Mouse (Mus musculus) macrophage (primary cell): ENCODE data around the gene Sympk. TPM values are rescaled to one million over a fixed set of nuclear protein-coding genes. Genes with fewer than 3 reads are reported as not detected.
"Not testable (repeated sequence)": the region's sequence is repeated elsewhere in the genome, so short reads cannot be mapped to it uniquely, and the experiment has no call there.

Experiments
- H3K27ac ChIP-seq: fragments of 350-480 bp; formaldehyde crosslinking; 2 replicates; pipeline ENCODE4 v1.9.0; 2021
- H3K36me3 ChIP-seq: fragments of 350-480 bp; formaldehyde crosslinking; 2 replicates; pipeline ENCODE4 v1.9.0; 2021; ENCODE audit errors: inconsistent target
- H3K4me3 ChIP-seq: fragments of 350-480 bp; formaldehyde crosslinking; 2 replicates; pipeline ENCODE4 v1.9.0; 2021; ENCODE audit errors: inconsistent target
- H3K79me2 ChIP-seq: fragments of 350-480 bp; formaldehyde crosslinking; 2 replicates; pipeline ENCODE4 v1.9.0; 2021; ENCODE audit errors: inconsistent target
- WGBS: methylation state at CpG from one replicate; pipeline ENCODE4 v1.1.7; 2026; ENCODE audit warnings: inconsistent platforms; ENCODE audit not compliant: missing documents; 5-methylcytosine and 5-hydroxymethylcytosine counted together
- polyA plus RNA-seq: library from polyadenylated mRNA; stranded (reverse); fragments of 250-400 nt; gene quantifications from 3 replicates; pipeline ENCODE4 v1.2.4, GENCODE M21; 2018; ENCODE audit warnings: inconsistent platforms

Sympk gene
- polyA plus RNA-seq, 1 experiment from 2014 or later = 34.2 TPM

DNA sequence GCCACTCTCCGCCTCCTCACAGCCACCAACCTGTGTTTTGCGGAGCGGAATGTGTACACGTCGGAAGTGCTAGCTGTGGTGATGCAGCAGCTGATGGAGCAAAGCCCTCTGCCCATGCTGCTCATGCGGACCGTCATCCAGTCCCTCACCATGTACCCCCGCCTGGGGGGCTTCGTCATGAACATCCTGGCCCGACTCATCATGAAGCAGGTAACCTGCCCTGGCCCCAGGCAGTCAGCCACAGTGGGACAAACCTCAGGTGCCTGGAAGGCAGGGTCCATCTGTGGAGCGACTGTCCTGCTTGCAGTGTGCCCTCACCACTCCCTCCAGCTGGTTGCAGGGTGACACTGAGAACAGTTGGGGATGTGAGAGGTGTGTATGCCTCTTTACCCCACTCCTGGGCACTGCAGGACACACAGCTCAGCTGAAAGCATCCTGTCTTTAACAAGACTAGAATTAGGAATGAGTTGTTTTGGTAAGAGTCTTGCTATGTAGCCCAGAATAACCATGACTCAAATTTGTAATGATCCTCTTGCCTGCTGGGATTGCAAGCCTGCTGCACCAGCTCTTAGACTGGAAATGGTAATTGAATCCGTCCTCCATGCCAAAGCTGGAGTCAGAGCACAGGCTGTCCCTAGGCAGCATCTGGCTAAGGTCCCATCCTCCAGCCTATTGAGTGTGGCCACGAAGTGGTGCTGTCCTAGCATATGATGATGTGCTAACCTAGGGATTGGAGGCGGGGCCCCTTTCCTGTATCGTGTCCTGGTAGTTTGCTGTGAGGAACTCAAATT lies 28.4 kb downstream of the Sympk start:
- no peaks in the 10 kb centered on the region for H3K79me2 ChIP-seq
- WGBS = 93% methylated on average over 15 of the region's 15 CpGs
- no peak overlapping the region for H3K4me3 ChIP-seq
- H3K27ac ChIP-seq = no peak overlapping the region
- H3K36me3 ChIP-seq = peaks cover 48% of the 10 kb centered on the region

DNA sequence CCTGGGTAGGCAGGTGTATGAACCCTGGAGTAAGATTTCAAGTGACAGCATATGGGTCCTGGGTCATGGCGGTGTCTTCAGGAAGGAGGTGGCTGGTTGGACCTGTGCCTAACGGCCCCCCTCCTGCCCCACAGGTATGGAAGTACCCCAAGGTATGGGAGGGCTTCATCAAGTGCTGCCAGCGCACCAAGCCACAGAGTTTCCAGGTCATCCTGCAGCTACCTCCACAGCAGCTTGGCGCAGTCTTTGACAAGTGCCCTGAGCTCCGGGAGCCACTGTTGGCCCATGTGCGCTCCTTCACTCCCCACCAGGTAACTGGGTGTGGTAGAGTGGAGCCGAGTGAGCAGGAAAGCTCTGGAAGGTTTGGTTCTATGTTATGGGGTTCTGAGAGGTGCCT lies 29.0 kb downstream of the Sympk start:
- peaks cover 42% of the 10 kb centered on the region for H3K36me3 ChIP-seq
- no peaks in the 10 kb centered on the region for H3K79me2 ChIP-seq
- no peak overlapping the region for H3K27ac ChIP-seq
- 97% methylated on average over 7 of the region's 7 CpGs for WGBS
- H3K4me3 ChIP-seq = no peak overlapping the region

DNA sequence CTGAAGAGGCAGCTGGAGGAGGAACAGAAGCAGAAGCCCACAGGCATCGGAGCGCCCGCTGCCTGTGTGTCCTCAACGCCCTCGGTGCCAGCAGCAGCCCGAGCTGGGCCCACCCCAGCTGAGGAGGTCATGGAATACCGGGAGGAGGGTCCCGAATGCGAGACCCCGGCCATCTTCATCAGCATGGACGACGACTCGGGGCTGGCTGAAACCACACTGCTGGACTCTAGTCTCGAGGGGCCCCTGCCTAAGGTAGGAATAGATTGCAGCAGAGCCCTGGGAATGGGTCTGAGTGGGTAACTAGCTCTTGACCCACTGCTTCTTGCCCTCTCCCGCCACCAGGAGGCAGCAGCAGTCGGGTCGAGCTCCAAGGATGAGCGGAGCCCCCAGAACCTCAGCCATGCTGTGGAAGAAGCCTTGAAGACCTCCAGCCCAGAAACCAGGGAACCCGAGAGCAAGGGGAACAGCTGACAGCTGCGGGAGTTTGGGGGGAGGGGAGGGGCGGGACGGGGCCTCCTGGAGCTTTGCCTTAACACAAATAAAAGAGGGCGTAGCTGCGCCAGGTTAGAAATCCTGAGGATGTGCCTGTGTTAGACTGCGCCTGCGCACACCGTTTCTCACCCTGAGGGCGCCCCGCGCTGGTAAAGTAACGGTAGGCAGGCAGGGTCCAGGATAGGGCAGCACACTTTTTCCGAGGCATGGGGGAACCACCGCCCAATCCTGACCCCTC lies 30.0 kb downstream of the Sympk start, which contains the start of gene Rsph6a:
Gene Rsph6a, plus strand, starts transcription at position 644 of the 730 bp plus-strand sequence.
- no peak within 1 kb of the TSS for H3K27ac ChIP-seq
- 84% methylated on average over 33 of the region's 33 CpGs for whole genome bisulfite sequencing
- peaks cover 33% of the 10 kb centered on the region for H3K36me3 ChIP-seq
- H3K79me2 ChIP-seq = no peaks in the 10 kb centered on the region
- no peak within 1 kb of the TSS for H3K4me3 ChIP-seq

DNA sequence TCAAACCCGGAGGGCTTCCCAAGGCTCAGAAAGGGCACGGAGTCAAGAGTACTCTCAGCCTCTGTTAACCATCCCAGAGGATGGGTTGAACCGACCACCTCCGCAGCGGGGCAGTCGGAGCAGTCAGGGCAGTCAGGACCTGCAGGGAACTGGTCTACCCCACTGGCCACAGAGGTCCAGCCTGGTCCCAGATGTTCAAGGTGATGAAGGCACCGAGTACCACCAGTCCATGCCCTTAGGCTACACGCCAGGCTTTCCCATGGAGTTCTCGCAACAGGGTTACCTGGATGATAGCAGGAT lies 30.6 kb downstream of the Sympk start:
- Histone ChIP-seq H3K79me2 (no peaks in the 10 kb centered on the region), H3K27ac (no peak overlapping the region), H3K36me3 (peaks cover 27% of the 10 kb centered on the region), H3K4me3 (no peak overlapping the region)
- WGBS = 90% methylated on average over 9 of the region's 9 CpGs

DNA sequence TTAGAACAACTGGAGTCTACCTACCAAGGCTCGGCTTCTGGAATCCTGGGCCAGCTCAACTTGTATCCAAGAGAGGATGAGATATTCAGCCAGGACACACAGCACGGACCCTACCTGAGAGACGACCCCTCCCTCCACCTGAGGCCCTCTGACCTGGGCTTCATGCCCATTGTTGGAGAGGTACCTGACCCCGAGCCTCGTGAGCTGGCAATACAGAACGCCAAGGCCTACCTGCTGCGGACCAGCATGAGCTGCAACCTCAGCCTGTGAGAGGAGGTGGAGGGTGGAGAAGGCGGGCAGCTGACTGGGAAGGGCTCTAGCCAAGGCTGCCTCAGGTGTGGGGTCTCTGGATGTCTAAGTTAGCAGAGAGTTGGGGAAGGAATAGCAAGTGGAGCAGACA lies 30.9 kb downstream of the Sympk start:
- 95% methylated on average over 8 of the region's 8 CpGs for WGBS
- Histone ChIP-seq H3K27ac (no peak overlapping the region), H3K79me2 (no peaks in the 10 kb centered on the region), H3K4me3 (no peak overlapping the region), H3K36me3 (peaks cover 24% of the 10 kb centered on the region)

DNA sequence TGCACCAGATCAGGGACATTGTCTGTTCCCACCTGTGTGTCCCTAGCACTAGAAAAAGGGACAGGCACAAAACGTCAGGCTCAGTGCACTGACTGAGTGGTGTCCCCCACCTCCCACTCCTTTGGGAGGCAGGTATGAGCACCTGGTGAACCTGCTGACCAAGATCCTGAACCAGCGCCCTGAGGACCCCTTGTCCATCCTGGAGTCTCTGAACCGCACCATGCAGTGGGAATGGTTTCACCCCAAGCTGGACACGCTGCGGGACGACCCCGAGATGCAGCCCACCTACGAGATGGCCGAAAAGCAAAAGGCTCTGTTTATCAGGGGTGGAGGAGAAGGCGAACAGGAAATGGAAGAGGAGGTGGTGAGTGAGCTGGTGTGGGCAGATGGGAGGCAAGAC lies 33.2 kb downstream of the Sympk start:
- H3K36me3 ChIP-seq = peaks cover 1% of the 10 kb centered on the region; the same call in 1 of the 2 replicates
- 75% methylated on average over 10 of the region's 10 CpGs for WGBS
- no peak overlapping the region for H3K27ac ChIP-seq

DNA sequence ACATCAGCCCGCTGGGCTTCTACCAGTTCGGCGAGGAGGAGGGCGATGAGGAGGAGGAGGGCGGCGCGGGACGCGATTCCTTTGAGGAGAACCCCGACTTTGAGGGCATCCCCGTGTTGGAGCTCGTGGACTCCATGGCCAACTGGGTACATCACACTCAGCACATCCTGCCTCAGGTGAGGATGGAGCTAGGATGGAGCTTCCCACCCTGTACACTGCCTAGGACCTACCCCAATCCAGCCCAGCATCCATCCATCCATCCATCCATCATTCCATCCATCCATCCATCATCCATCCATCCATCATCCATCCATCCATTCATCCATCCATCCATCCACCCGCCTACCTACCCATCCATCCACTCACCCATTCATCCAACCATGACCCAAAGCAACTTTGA lies 41.7 kb downstream of the Sympk start:
- WGBS = 58% methylated on average over 13 of the region's 13 CpGs

More for the DNA sequence above, 33.2 kb downstream of the Sympk start:
- Histone ChIP-seq H3K79me2 (no peaks in the 10 kb centered on the region), H3K4me3 (no peak overlapping the region)

DNA sequence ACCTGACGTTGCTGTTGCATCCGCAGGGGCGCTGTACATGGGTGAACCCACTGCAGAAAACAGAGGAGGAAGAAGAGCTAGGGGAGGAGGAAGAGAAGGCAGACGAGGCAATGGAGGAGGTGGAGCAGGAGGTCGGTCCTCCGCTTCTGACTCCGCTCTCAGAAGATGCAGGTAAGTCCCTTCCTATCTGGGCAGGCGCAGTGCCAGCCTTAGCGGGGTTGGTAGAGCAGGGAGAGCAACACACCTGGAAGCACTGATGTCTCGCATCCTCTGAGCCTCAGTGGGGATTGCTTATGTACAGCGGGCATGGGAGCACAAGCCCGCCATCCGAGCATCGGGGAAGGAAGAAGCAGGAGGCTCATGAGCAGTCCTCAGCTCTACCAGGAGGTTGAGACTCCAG lies 42.9 kb downstream of the Sympk start:
- H3K79me2 ChIP-seq = no peaks in the 10 kb centered on the region
- no peak overlapping the region for H3K27ac ChIP-seq
- H3K36me3 ChIP-seq = no peaks in the 10 kb centered on the region
- no peak overlapping the region for H3K4me3 ChIP-seq
- WGBS = 38% methylated on average over 14 of the region's 14 CpGs

More for the DNA sequence above, 41.7 kb downstream of the Sympk start:
- Histone ChIP-seq H3K4me3 (no peak overlapping the region), H3K79me2 (no peaks in the 10 kb centered on the region), H3K36me3 (no peaks in the 10 kb centered on the region), H3K27ac (no peak overlapping the region)

DNA sequence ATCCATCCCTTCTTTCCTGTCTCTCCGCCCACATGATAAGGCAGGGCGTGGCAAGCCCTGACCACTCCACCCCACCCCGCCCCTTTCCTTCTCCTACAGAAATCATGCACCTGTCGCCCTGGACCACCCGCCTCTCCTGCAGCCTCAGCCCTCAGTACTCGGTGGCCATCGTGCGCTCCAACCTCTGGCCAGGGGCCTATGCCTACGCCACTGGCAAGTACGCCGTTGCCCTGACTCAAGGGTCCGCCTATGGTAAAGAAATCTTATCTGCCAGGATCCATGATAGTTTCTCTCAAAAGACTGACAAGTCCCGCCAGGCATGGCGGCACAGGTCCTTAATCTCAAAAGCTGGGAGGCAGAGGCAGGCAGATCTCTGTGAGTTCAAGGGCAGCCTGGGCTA lies 43.8 kb downstream of the Sympk start:
- WGBS = 65% methylated on average over 14 of the region's 14 CpGs
- Histone ChIP-seq H3K4me3 (no peak overlapping the region), H3K79me2 (no peaks in the 10 kb centered on the region), H3K36me3 (no peaks in the 10 kb centered on the region), H3K27ac (no peak overlapping the region)

DNA sequence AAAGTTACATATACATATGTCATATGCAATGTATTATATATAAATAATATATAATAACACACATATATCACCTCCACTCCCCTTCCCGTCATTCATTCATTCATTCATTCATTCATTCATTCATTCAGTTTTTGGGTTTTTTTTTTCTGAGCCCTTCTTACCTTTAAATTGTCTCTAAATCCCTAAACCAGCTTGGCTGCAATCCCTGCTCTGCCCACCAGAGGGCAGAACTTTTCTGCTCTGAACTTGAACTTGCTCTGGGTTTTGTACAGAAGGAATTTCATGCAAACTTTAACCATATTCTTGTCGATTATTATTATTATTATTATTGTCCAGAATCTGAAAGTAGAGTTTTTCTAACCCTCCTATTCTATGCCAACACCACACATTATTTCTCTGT lies 44.5 kb downstream of the Sympk start:
- Histone ChIP-seq H3K4me3 (no peak overlapping the region), H3K79me2 (no peaks in the 10 kb centered on the region), H3K36me3 (no peaks in the 10 kb centered on the region), H3K27ac (no peak overlapping the region)
- 0% methylated on average over 2 of the region's 2 CpGs for WGBS

DNA sequence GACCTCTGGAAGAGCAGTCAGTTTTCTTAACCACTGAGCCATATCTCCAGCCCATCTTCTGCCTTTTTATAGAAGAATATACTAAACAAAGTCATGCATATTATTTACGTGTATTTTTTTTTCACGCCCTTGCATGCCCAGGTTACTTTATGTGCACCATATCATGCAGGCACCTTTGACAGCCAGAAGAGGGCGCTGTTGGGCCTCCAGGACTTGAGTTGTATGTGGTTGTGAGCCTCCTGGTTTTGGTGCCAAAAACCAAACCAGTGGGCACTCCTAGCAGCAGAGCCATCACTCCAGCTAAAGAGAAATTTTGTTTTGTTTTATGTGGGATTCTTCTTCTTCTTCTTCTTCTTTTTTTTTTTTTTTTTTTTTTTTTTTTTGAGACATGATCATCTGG lies 45.3 kb downstream of the Sympk start:
- no peak overlapping the region for H3K4me3 ChIP-seq
- no peaks in the 10 kb centered on the region for H3K36me3 ChIP-seq
- H3K79me2 ChIP-seq = no peaks in the 10 kb centered on the region
- H3K27ac ChIP-seq = no peak overlapping the region
- WGBS = 52% methylated on average over 3 of the region's 3 CpGs

DNA sequence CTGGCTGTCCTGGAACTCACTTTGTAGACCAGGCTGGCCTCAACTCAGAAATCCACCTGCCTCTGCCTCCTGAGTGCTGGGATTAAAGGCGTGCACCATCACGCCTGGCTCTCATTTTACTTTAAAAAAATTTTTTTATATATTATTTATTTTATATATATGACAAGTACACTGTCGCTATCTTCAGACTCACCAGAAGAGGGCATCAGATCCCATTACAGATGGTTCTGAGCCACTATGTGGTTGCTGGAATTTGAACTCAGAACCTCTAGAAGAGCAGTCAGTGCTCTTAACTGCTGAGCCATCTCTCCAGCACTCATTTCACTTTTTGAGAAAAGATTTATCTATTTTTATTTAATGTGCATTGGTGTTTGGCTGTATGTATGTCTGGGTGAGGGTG lies 46.8 kb downstream of the Sympk start:
- H3K4me3 ChIP-seq, H3K27ac ChIP-seq, H3K79me2 ChIP-seq, H3K36me3 ChIP-seq: not testable (repeated sequence)
- 50% methylated on average over 1 of the region's 3 CpGs for WGBS

DNA sequence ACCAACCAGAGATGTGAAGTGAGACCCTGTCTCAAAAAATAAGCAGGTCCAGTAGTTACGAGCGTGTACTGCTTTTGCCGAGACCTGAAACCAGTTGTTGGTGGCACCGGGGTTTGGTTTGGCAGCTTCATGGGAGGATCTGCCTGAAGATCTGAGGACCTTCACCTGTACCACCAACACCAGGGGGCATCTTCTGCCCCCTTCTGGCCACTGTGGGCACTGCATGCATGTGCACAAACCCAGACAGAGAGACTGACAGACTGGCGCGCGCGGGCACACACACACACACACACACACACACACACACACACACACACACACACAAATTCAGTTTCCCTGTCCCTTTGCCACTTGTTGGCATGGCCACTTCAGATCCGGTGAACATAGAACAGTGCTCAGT lies 49.3 kb downstream of the Sympk start:
- Histone ChIP-seq H3K27ac (no peak overlapping the region), H3K4me3 (no peak overlapping the region), H3K79me2 (no peaks in the 10 kb centered on the region), H3K36me3 (no peaks in the 10 kb centered on the region)
- 84% methylated on average over 9 of the region's 9 CpGs for WGBS

DNA sequence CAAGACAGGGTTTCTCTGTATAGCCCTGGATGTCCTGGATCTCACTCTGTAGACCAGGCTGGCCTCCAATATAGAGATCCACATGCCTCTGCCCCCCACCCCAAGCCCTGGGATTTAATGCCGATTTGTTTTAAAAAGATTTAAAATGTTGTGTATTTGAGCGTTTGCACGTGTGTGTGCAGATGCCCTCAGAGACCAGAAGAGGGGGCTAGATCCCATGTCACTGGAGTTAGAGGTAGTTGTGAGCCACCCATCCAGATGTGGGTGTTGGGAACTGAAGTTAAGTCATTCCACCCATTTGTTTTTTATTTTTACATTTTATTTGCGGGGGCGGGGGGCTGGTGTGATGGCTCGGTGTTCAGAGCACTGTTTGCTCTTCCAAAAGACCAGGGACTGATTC lies 50.3 kb downstream of the Sympk start:
- Histone ChIP-seq H3K4me3 (no peak overlapping the region), H3K27ac (no peak overlapping the region), H3K79me2 (no peaks in the 10 kb centered on the region), H3K36me3 (no peaks in the 10 kb centered on the region)
- WGBS = 100% methylated on average over 6 of the region's 6 CpGs

DNA sequence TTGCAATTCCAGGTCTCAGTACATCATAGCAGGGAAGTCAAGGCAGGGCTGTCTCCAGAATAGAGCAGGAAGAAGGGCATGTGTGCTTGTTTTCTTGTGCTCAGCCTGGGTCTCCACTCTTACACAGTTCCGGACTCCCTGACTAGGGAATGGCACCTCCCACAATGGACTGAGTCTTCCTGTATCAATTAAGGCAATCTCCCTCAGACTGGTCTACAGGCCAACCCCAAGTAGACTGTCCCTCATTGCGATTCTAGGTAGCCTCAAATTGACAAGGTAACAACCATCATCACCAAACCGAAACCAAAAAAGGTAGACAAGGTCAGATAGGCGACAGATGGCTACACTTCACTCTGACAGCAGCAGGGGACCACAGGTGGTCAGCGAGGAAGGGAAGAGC lies 51.1 kb downstream of the Sympk start:
- Histone ChIP-seq H3K79me2 (no peaks in the 10 kb centered on the region), H3K36me3 (no peaks in the 10 kb centered on the region), H3K4me3 (peak overlapping the region; percentile 22), H3K27ac (no peak overlapping the region)
- 61% methylated on average over 5 of the region's 5 CpGs for WGBS
